Mouse (Mus musculus) olfactory bulb, adult 2 months (tissue): ENCODE data around the gene Sprr2j-ps.

Source experiments
- CTCF ChIP-seq: fragments of 200-500 bp; IDR thresholded peaks from 2 replicates; pipeline ENCODE4 v1.5.1; 2012; ENCODE audit warnings: low read depth, mild to moderate bottlenecking, low read length, moderate library complexity; ENCODE audit not compliant: insufficient read depth
- POLR2A ChIP-seq: fragments of 200-500 bp; IDR thresholded peaks from 2 replicates; pipeline ENCODE4 v1.6.1; 2012; ENCODE audit warnings: mild to moderate bottlenecking, low read depth, low read length, moderate library complexity; ENCODE audit not compliant: insufficient read depth

DNA sequence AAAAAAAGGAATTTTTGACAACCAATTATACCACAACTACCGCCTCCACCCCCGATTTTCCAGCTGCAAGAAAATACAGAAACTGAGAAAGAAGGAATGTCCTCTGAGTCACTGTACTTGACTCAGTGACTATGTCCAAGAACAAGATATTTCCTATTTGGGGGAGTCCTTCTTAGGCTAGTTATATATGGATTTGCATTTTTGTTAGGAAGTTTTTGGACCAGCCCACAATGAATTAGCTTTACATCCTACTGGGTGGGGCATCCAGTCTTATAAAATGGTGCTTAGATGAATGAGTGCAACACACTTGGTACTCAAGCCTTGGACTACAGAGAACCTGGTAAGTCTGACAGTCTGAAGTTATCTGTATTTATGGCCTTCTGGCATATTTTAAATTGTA, 14.4 kb downstream of the Sprr2j-ps start, which contains the start of gene Sprr2k:
- TF ChIP-seq CTCF (no peak), POLR2A (no peak)
